Mouse (Mus musculus): ENCODE results near the gene Arrdc4.
A peak's percentile ranks its signal among the peaks of the same experiment; 100 is the strongest.

The Arrdc4 gene

DNA sequence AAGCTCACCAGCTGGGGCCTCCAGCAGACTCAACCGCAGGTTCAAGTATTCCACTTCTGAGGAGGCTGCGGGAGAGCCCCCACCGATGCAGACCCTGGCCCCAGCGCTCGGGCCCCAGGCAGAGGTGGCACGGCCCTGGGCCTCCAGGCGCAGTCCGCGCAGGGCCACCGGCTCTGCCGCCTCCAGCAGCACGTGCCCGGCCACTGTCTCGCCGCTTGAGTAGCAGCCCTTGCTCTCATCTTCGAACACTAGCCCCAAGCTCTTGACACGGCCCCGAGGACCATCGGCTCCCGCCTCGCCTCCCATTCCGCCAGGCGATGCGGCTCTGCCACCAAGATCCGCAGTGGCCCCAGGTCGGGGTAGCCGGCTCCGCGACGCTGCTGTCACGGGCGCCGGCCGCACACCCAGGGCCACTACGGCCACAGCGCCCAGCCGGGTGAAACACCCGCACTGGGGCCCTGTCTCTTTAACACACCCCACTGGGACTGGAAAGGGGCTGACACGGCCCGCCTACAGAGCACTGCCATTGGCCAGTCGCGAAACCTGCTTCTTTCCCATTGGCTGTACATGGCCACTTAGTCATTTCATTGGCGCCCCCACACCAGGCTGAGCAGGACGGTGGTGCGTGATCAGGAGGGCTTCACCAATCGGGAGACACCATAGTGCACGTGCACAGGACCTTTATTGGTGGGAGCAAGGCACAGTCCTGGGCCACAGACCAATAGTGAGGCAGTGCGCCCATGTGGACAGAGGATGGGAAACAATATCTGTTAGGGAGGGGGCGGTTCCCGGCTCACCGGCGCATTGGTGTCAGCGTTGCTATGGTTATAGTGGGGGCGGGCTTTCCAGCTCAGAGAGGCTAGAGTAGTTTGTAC, at the start of gene Arrdc4:
Arrdc4 (minus strand) TSS at position 481 of the 875 bp plus-strand sequence.
- DNase-seq (ENCODE audit: low spot score in 2 of 2): peak; percentile 97 to 98

DNA sequence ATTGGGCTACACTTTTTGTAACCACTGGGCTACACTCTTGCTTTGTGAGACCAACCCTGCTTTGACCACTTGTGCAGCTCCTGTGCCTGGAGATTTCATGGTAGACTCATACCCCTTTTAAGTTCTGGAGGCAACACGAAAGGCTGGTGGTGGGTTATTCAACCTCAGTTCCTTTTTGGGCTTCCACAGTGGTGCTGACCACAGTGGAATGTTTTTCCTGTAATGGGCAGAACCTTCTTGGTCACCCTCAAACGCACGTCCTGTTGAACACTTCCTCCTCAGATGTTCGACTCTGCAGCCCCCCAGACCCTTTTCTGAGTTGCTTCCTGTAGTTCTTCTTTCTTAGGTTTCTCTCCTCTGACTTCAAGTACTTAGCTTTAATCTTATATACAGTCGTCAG, 46.5 kb upstream of the Arrdc4 start:
- DNase-seq (ENCODE audit: low spot score in 2 of 2): no peak

DNA sequence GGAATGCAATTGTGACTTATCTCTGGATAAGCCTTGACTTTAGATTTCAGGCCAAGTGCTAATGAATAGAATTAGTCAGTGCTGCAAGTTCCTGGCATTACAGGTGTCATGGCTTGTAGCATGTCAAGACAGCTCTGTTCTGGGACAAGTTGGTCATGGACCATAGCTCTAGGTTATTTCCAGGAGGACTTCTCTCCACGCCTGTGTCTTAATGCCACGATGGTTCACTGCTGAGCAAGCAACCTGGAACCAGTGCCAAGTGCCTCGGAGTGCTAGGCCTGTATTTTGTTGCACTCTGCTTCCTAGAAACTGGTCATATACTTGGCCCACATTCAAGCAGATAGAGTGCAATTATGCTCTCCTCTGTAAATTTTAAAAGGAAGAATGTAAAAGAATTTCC, 39.7 kb upstream of the Arrdc4 start:
- no peak for DNase-seq (ENCODE audit: low spot score in 2 of 2)

DNA sequence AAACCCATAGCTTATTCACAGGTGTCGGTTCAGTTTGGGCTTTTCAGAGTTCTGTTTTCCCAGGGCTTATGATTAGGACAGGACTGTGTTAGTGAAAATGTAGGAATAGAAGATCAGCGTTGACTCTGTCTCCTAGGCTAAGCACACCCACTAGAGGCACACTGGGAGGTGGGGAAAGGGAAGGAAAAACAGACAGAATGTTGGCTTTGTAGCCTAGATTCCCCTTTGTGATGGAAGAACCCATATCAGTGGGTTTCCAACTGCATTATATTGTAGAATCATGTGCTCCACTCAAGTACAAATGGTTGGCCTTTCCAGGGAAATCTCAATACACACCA, 22.7 kb upstream of the Arrdc4 start:
- DNase-seq (ENCODE audit: low spot score in 2 of 2): no peak

DNA sequence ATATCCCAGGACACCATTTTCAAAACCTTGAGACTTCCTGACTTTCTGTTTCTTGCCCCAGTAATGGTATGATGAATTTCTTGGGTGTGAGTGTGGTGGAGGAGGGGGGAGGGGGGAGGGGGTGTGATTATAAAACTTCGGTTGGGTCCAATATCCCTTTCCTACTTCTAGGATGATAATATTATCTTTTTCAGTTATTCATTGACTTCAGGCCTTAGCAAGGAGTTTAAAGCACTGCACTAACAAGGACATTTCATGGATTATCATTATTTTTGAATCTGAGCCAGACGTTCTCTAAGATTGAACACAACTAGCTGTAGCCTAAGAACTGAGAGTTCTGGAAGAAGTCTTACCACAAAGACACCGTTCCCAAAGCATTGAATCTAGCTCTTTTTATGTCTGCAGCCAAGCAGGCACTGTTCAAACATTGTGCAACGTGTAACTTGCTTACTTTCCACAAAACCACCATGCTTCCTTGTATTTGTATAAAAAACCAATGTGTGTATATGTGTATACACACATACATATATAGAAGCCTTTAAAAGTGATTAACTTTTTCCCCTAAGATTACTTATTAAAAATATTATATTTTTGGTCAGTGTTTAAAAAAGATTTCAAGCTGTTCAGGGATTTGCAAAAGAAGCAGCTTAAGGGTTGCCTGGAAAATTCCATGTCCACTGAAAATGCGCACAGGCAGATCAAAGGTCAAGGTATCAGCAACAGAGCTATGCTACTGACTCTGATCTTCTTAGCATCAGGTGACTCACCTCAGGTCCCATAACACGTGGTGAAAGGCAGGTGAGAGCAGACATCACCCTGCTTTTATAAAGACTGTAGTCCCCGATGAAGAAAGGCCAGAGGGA, 22.1 kb upstream of the Arrdc4 start:
- no peak for DNase-seq (ENCODE audit: low spot score in 2 of 2)

DNA sequence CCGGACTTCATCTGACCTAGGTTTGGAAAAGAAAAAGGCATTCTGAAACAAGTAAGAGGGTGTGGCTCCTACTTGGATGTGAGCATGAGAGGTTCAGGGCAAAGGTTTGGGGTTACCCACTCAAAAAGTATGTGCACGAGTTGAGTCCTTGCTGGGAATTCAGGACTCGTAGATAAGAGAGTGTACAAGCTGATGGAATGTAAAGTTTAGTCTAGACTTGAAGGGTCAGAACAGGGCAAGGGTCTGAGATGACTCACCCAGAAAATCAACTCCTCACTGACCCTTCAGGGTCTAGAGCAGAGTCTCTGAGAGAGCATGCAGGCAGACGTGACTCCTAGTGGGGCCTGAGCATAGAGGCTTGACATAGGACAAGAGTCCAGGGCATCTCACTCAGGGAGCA, 16.9 kb upstream of the Arrdc4 start:
- DNase-seq (ENCODE audit: low spot score in 2 of 2): no peak

DNA sequence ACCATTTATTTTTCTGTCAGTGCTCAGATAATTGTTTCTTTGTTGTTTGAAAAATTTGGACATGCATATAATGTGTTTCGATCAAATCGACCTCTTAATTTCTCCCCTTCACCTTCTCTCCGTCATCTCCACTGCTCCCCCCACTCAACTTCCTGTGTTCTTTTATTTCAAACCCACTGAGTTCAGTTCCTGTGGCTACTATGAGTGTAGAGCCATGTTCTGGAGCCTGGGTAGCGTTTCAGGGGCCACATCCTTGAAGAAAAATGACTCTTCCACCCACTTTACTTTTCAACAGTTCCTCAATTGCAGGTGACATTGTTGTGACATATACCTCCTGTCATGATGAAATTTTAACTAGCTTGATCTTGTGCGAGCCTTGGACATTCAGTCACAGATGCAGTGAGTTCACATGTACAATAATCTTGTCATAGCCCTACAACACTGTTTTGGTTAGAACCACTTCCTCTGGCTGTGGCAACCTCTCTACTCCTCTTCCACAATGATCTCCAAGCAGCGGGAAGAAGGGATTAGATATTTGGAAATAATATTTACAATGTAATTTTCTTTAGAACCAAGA, 10.2 kb upstream of the Arrdc4 start:
- DNase-seq (ENCODE audit: low spot score in 2 of 2): no peak

DNA sequence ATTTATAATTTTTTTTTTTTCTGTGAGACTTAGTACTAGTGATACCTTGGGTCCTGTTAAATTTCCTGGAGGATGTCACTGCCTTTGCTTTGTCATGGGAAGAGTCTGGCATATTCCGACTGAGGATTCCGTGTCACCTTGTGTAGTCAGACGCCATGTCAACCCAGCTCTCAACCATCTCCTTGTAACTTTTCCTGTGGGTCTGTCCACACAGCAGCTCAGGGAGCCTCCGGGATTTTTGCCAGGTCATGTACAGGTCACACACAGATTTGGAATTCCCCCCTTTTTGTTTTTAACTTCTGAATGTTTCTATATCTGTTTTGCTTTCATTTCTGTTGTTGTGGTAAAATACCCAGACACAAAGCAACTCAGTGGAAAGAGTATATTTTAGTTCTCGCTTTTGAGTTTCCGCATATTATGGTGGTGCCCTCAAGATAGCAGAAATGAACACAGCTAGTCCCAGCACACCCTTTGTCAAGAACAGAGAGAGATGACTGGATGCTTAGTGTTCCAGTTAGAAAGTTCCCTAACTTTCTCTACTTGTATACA, 7.7 kb upstream of the Arrdc4 start:
- DNase-seq (ENCODE audit: low spot score in 2 of 2): no peak

DNA sequence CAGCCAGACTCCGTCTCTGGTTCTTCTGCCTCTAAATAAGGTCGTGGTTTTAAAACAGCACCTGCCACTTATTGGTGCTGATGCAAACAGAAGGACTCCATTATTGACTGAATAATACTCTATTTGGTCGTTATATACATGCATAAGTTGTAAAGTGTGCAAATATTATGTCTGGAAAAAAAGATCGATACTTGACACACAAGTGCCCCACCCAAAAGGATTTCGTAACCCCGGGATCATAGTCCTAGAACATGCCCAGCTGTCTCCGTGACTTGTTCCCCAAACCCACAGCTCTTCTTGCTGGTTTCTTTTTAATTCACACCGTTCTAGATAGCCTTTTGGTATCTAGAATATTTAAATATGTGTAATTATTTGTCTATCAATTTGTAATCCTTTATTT, 878 bp upstream of the Arrdc4 start:
- no peak for DNase-seq (ENCODE audit: low spot score in 2 of 2)

DNA sequence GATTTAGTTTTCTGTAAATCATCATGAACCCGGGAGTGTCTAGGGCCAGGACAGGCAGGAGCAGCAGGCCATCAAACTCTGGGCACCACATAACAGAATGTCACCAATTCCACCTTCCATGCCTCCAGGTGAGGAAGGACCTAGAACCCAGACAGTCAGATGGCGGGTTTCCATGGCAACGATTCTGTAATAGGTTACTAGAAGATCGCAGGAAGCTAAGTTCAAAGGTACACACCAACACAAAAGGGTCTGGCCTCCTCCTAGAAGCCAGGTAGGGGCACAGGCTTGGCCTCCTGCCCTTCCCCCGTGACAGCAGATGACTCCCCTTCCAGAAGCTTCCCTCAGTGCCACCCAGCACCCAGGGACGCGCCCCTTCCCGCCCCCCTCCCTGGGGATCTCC, 680 bp downstream of the Arrdc4 start:
- DNase-seq (ENCODE audit: low spot score in 2 of 2): no peak

DNA sequence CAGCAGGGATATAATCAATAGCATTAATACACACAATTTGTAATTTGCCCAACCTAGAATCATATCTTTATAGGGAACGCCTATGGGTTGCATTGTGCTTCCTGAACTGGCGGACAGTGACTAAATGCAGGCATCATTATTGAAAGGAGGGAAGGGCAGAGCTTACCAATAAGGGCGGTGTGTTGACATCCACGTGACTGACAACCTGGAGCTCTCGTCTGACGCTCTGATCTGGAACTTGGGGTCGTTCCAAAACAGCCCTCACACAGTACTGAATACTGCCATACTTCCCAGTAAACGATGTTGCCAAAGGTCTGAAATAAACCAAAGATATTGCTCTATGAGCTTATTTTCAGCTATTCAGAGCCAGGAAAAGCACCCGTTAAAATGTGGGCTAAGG, 4.4 kb downstream of the Arrdc4 start:
- no peak for DNase-seq (ENCODE audit: low spot score in 2 of 2)

DNA sequence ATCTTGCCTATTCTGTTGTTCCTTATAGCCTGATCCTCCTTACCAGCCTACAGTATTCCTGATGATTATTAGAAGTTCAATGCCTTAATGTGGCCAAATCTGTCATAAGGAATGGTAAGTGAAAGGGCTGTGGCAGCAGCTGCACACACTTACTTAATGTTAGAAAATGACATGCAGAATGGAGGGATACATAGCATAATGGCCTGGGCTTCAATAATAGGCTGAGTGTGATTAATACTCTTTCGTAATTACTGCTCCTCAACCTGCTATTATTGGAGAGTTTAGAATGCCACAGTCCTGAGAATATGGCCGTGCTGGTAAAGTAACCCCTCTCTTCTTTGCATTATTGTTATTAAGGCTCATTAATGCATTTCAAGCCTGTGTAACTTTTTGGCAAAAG, 4.8 kb downstream of the Arrdc4 start:
- no peak for DNase-seq (ENCODE audit: low spot score in 2 of 2)

DNA sequence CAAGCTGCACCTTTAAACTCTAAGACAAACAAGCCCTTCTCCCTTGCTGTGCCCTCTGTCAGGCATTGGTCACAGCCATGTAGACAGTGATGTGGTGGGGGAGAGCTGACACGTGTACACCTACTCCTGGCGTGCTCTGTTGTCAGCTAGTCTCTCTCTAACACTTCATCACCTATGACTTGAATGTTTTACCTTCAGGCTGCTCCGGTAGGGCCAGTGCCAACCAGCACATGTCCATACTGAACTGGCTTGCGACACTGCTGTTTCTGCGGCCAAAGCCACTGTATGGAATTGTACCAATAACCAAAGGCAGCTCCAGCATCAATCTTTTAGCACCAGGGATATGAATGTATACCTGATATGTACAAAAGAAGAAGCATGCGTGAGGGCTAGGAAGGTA, 8.3 kb downstream of the Arrdc4 start:
- no peak for DNase-seq (ENCODE audit: low spot score in 2 of 2)

DNA sequence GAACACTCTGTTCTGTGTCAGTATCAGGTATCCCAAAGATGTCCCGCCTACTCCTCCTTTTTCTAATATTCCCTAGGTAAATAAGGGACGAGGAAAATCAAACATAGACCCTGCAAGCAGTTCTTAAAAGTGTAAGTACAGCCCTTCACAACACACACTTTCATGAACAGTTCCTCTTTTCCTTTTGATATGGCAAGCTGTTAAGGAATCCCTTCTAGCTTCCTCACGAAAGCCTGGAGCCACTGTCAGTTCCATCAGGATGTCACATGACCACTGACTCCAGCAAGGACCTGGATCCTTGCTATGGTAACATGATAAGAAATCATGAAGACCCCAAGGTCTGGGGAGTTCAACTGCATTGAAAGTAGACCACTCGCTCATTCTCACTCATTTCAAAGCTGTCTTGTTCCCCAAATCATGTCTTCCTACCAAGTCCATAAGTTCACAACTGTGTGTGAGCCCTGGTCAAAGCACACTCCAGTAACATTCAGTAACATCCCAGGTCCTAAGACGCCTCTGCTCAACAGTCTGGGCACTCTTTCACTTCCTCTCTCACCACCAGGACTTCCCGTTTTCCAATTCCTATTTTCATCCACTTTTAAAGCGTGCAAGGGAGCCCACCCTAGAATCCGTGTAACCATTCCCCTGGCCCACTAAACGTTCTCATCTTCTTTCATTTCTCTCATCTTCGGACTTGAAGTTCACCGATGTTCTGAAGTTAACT, 10.2 kb downstream of the Arrdc4 start:
- DNase-seq (ENCODE audit: low spot score in 2 of 2): no peak

DNA sequence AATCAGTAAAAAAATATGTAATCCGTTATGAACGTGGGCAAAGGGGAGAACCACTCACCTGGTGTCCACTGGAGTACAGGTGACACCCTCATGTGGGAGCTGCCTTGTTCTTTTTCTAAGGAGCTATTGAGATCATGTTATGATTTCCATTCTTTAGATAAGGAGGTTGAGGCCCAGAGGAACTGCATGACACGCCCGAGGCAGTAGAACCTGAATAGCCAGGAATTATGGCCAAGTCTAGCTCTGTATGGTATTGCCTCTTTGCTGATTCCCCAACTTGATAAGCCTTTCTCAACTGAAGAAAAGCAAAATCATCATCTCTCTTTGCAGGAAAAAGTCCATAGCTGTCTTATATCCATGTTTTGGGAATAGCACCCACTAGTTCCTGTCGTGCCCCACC, 22.7 kb downstream of the Arrdc4 start:
- DNase-seq (ENCODE audit: low spot score in 2 of 2): no peak

DNA sequence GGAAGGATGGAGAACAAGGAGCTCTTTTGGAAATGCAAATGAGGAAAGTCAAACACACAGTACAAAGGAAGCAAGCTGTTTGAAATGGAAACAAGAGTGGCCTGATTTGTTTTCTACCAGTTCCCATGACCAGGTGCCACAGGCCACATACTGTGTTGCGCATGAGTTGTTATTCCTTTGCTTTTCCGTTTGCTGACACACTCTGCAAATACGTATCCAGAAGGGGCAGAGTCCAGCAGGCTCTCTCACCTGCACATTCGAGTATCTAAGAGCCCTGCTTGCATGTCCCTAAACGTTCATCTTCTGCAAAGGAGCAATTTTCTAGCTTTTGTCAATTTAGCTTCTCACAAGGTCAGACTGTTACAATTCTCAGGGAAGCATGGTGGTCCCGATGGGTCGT, 24.3 kb downstream of the Arrdc4 start:
- no peak for DNase-seq (ENCODE audit: low spot score in 2 of 2)

DNA sequence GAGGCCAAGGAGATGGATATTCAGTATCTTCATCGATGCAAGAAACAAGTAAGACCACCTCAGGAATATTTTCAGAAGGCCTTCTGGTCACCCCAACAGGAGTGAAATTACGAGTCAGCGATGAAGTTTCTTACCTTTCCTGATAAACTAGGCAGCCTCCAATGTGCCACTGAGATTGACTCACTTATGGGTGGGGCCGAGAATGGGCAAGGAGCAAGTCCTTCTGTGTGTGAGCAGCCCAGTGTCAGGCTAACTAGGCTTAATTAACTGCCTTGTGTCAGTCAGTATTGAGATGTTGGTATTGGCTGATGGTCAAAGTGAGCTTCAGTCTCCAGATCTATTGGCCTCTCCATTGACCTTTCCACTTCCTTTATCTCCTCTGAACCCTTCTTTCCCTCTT, 27.5 kb downstream of the Arrdc4 start:
- DNase-seq (ENCODE audit: low spot score in 2 of 2): no peak

DNA sequence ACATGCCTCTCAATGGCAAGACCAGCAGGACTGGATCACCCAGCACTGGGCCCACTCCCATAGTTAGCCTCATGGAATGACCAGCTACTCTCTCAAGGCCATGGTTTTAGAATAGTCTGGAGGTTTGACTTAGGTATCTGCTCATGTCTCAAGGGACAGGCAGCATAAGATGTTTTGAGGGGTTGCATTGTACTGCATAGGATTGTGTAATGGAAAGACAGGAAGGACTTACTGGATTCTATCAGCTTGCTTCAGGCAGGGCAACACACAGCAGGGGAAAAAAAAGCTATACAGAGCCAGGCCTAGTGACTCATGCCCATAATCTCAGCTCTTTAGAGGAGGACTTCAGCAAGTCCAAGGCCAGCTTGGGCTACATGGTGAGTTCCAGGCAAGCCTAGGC, 31.1 kb downstream of the Arrdc4 start:
- no peak for DNase-seq (ENCODE audit: low spot score in 2 of 2)

DNA sequence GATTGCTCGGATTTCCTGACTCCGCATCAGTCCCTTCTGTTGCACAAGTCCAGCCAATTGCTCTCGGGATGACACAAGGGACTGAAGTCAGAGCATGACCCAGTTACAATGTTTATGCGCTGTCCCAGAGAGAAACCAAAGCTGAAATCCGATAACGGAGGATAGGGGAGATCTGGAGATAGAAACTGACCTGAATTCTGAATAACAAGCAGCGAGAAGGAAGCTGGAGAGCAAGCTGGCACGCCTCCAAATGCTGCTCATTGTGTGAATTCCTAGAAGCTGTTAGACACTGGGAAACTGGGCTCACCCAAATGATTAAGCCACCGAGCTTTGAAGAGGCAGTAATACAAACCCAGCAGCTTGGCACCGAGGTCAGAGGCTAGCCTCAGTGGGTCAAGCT, 31.5 kb downstream of the Arrdc4 start:
- peak; percentile 23 to 41 for DNase-seq (ENCODE audit: low spot score in 2 of 2)

DNA sequence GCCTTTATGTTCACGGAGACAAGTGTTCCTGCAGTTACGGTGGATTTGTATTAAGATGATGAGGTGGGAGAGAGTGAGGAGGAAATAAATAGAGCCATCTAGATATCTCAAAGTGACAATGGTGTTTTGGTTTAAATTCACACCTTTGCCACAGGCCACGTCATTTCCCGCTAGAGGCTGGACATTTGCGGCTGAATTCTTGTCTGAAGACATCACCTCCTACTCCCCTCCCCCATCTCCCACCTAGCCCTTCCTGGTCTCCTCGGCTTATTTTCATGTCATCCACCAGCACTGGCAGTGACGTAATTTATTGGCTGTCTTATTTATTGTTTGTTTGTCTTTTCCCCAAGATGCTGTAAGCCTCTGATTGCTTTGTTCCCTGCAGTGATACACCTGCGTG, 32.1 kb downstream of the Arrdc4 start:
- DNase-seq (ENCODE audit: low spot score in 2 of 2): no peak

DNA sequence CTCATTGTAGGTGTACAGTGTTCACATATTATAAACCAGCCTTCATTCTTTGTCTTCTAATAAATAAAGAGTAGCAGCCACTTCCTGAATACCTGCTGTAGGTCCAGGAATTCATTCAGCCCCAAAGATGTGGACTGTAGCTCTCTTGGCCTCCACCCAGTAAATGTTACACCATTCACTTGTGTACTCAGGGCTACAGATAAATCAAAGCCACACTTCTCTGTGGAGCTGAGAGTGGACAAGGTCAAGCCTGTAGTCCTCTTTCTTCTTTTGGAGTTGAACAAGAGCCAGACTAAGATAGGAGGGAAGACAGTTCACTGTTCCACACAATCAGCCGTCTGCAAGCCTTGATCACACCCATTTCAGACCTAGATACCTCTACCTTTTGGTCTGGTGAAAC, 36.1 kb downstream of the Arrdc4 start:
- DNase-seq (ENCODE audit: low spot score in 2 of 2): no peak

DNA sequence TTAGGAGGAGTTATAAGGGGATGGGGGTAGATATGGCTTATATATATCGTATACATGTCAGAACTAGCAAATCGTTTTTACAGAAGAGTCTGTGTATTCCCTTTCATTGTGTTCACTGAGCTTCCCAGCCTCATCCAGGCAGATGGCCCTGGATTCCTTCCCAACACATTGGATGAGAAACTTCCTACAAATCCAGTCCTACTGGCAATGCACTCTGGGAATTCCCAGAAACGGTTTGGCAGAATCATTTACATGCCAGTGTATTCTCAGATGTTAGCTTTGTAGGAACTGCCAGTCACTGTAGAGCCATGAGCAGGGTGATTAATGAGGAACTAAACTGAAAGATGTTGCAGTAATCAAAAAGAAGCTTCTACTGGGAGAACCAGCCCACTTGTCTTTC, 36.6 kb downstream of the Arrdc4 start:
- no peak for DNase-seq (ENCODE audit: low spot score in 2 of 2)

Measured in cerebellum, postnatal 4 days (tissue).